Mouse (Mus musculus) hindbrain, postnatal 0 days (tissue): ENCODE measurements around the gene Psmc3ip. TPM values are rescaled to one million over a fixed set of nuclear protein-coding genes. Genes with fewer than 3 reads are reported as not detected.
A peak's percentile ranks its signal among the peaks of the same experiment; 100 is the strongest.

Source experiments
- ATAC-seq: fragments of 200-750 bp; cut with Nextera tagmentation; 2 replicates; pipeline ENCODE4 v1.8.0; 2017; ENCODE audit warnings: mild to moderate bottlenecking, moderate TSS enrichment, moderate library complexity
- DNase-seq: peaks from one replicate; pipeline ENCODE4 v3.0.0-alpha.2; 2015; ENCODE audit warnings: low spot score
- H3K27ac ChIP-seq: fragments of 300-500 bp; sonication (generic); 2 replicates; pipeline ENCODE4 v1.5.1; 2014; ENCODE audit warnings: mild to moderate bottlenecking
- H3K27me3 ChIP-seq: fragments of 300-500 bp; sonication (generic); 2 replicates; pipeline ENCODE4 v1.6.1; 2014; ENCODE audit warnings: low read length, mixed read lengths; ENCODE audit not compliant: insufficient read depth
- H3K36me3 ChIP-seq: fragments of 300-500 bp; sonication (generic); 2 replicates; pipeline ENCODE4 v1.6.1; 2014; ENCODE audit warnings: low read length, mixed read lengths; ENCODE audit not compliant: insufficient read depth
- H3K4me1 ChIP-seq: fragments of 300-500 bp; sonication (generic); 2 replicates; pipeline ENCODE4 v1.6.1; 2014; ENCODE audit warnings: antibody characterized with exemption, low read length, mixed read lengths; ENCODE audit not compliant: insufficient read depth
- H3K4me2 ChIP-seq: fragments of 300-500 bp; sonication (generic); 2 replicates; pipeline ENCODE4 v1.6.1; 2014; ENCODE audit warnings: low read depth, mild to moderate bottlenecking, low read length, moderate library complexity, mixed read lengths
- H3K4me3 ChIP-seq: fragments of 300-500 bp; sonication (generic); 2 replicates; pipeline ENCODE4 v1.5.1; 2014; ENCODE audit warnings: low read length
- H3K9ac ChIP-seq: fragments of 300-500 bp; sonication (generic); replicated peaks from 2 replicates; pipeline ENCODE4 v1.6.1; 2014; ENCODE audit warnings: mild to moderate bottlenecking, low read length, moderate library complexity, mixed read lengths
- H3K9me3 ChIP-seq: fragments of 300-500 bp; sonication (generic); 2 replicates; pipeline ENCODE4 v1.6.1; 2016; ENCODE audit warnings: low read length, mixed read lengths
- CTCF ChIP-seq: IDR thresholded peaks from 2 replicates; pipeline ENCODE4 v1.5.1; 2016; ENCODE audit warnings: antibody characterized with exemption, control low read depth, low read depth
- whole genome bisulfite sequencing: fragments of 180-500 bp; shearing (Covaris S2); extraction: QIAGEN DNeasy Blood & Tissue Kit; methylation state at CpG from one replicate; pipeline ENCODE4 v1.1.7; 2014; 5-methylcytosine and 5-hydroxymethylcytosine counted together
- polyA plus RNA-seq: library from polyadenylated mRNA; unstranded; fragments of >200 nt; fragmentation: Nextera tagmentation; extraction: Ambion mirVana; gene quantifications from 2 replicates; pipeline ENCODE4 v1.2.1, GENCODE M21; 2015
- total RNA-seq: library from RNA; depleted of rRNA; stranded (reverse); fragments of >200 nt; gene quantifications from 2 replicates; pipeline ENCODE4 v1.2.3, GENCODE M21; 2014

Psmc3ip gene
- total and polyA plus RNA-seq, 2 experiments from 2014 or later = 2.9 to 16.3 TPM

DNA sequence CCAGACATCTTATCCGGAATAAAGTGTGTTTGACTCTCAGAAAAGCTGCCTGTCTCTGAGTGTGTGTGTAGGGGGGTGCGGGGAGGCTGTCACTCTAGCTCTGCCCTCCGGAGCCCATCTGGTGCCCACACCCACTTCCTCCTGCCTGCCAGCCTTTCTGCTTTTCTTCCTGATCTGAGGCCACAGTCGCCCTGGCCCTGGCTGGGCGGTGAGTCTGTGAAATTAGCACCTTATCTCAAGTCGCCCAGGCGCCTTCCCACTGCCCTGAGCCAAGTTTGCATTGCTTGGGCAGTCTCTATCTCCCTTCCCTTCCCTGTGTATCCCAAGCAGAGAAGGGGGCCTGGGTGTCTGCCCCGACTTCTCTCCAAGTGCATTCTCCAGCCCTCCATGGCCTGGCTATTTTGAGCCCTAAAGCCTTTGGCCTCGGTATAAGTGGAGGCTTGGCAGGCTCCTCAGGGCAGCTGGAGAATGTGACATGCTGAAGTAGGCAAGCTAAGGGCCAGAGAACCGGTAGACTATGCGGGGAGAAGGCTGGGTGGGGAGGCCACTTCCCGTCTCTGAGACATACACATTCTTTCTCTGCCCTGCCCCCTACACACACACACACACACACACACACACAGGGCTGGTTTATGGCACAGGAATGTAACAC, 31.4 kb downstream of the Psmc3ip start:
- ATAC-seq = no peak
- Histone ChIP-seq H3K27ac (peak overlapping the region; percentile 70), H3K36me3 (peaks cover 19% of the 10 kb centered on the region), H3K4me3 (no peak overlapping the region), H3K4me2 (no peak overlapping the region), H3K27me3 (no peaks in the 10 kb centered on the region), H3K9me3 (no peaks in the 10 kb centered on the region), H3K4me1 (no peaks in the 10 kb centered on the region), H3K9ac (no peak overlapping the region)
- peak; percentile 20 for DNase-seq
- WGBS = 49% methylated on average over 12 of the region's 12 CpGs
- no peak for TF ChIP-seq CTCF

DNA sequence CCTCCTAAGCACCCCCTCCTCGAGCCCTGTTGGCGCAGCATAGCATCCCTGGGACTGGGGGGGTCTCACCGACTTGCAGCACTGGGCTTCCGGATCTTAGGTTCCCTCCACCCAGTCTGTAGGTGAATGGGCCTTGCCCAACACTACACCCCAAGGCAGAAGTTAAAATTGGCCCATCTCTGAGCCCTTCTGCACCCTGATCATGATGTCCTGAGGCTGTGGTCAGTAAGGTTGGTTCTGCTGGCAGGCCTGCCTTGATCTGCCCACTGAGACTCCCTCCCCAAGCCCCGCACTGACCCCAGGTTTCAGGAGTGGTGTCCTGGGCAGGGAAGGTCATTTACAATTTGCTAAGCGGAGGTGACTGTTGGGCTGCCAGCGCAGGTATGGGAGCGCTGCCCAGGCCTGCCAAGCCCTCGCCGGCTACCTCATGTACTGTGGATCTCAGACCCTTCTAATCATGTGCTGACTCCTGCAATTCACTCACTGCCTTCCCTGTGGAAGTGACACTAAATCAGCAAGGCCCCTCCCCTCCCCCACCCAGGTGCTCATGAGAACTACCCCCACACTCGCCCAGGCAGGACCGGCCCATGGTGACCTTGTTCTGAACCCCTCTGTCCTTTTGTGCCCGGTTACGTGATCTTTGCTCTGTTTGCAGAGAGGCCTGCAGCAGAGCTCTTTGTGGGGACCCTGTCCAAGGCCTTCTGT, 32.1 kb downstream of the Psmc3ip start:
- H3K4me2 ChIP-seq = no peak overlapping the region
- no peak overlapping the region for H3K9ac ChIP-seq
- ATAC-seq (no peak), DNase-seq (no peak)
- H3K4me1 ChIP-seq = no peaks in the 10 kb centered on the region
- TF ChIP-seq CTCF = no peak
- no peak overlapping the region for H3K4me3 ChIP-seq
- WGBS = 79% methylated on average over 14 of the region's 14 CpGs
- H3K9me3 ChIP-seq = no peaks in the 10 kb centered on the region
- peak overlapping the region; percentile 70; the same call in 1 of the 2 replicates for H3K27ac ChIP-seq
- no peaks in the 10 kb centered on the region for H3K27me3 ChIP-seq
- peaks cover 19% of the 10 kb centered on the region for H3K36me3 ChIP-seq

DNA sequence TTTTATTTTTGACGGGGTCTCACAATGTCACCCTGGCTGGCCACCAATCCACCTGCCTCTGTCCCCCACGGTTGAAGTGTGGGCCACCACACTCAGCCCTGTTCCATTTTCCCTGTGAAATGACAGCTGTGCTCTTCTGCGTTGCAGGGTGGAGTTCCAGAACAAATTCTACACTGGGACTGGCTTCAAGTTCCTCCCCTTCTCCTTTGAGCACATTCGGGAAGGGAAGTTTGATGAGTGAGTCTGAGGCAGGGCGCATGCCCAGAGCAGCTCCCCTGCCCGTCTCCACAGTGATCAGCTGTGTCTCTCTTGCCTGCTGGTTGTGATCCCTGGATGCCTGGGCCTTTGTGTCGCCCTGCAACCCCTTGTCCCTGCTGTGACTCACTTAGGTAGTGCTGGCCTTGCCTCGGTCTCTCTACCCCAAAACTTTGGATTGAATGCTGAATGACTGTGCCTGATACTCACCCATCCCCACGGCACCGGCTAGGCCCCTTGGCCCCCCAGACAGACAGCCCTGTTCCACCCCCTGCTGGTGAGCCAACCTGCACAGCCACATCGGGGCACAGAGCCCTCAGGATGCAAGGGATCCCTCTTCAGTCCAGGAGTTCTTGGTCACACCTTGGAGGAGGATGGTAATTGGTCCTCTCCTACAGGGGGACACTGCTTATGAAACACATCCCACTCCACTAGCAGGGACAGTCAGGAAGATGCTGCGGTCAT, 32.9 kb downstream of the Psmc3ip start:
- TF ChIP-seq CTCF = no peak
- Histone ChIP-seq H3K27me3 (no peaks in the 10 kb centered on the region), H3K9me3 (no peaks in the 10 kb centered on the region), H3K4me2 (no peak overlapping the region), H3K27ac (0 out of 2 replicates have a peak overlapping the region, but pooled peaks have one; percentile 70), H3K9ac (no peak overlapping the region), H3K4me3 (no peak overlapping the region), H3K36me3 (peaks cover 21% of the 10 kb centered on the region), H3K4me1 (no peaks in the 10 kb centered on the region)
- DNase-seq (no peak), ATAC-seq (no peak)
- WGBS = 71% methylated on average over 12 of the region's 12 CpGs

DNA sequence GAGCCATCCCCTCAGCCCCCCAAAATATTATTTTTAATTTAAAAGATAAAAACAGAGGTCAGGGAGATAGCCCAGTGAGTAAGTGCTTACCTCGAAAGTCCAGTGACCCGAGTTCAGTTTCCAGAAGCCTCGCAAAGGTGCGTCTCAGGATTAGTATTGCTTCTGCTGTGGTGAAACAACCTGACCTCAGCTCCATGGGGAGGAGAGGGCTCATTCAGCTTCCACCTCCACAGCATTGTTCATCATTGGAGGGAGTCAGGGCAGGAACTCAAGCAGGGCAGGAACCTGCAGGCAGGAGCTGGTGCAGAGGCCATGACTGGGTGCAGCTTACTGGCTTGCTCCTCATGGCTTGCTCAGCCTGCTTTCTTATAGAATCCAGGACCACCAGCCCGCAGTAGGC, 34.2 kb downstream of the Psmc3ip start:
- no peak for TF ChIP-seq CTCF
- H3K36me3 ChIP-seq = peaks cover 34% of the 10 kb centered on the region
- 89% methylated on average over 5 of the region's 5 CpGs for WGBS

DNA sequence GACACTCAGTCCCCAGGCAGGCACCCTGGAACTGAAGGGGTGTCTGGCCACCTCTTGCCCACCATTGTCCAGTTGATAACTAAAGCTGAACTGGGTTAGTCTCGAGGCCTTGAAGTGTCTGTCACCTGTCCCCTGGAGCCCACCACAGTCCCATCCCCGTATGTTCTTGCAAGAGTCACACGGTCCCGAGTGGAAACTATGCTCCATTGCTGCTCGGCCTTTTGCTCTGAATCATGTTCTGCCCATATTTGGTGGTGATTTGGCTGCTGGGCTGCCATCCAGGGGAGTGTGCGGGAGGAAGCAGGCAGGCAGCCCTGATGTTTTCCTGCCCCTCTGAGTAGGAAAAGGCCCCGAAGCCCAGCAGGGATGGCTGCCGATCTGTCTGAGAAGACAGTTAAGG, 35.1 kb downstream of the Psmc3ip start:
- Histone ChIP-seq H3K9ac (no peak overlapping the region), H3K27ac (peak overlapping the region; percentile 70), H3K9me3 (no peaks in the 10 kb centered on the region), H3K4me3 (no peak overlapping the region), H3K27me3 (no peaks in the 10 kb centered on the region), H3K4me1 (no peaks in the 10 kb centered on the region), H3K4me2 (no peak overlapping the region), H3K36me3 (peaks cover 43% of the 10 kb centered on the region)
- no peak for TF ChIP-seq CTCF
- DNase-seq (peak; percentile 46), ATAC-seq (peak; percentile 25; the same call in 1 of the 2 replicates)
- WGBS = 28% methylated on average over 8 of the region's 8 CpGs

More for the DNA sequence above, 34.2 kb downstream of the Psmc3ip start:
- H3K4me3 ChIP-seq = no peak overlapping the region
- H3K4me1 ChIP-seq = no peaks in the 10 kb centered on the region
- H3K9me3 ChIP-seq = no peaks in the 10 kb centered on the region
- no peak overlapping the region for H3K27ac ChIP-seq
- no peak overlapping the region for H3K9ac ChIP-seq
- no peak overlapping the region for H3K4me2 ChIP-seq
- H3K27me3 ChIP-seq = no peaks in the 10 kb centered on the region
- ATAC-seq = no peak
- no peak for DNase-seq

DNA sequence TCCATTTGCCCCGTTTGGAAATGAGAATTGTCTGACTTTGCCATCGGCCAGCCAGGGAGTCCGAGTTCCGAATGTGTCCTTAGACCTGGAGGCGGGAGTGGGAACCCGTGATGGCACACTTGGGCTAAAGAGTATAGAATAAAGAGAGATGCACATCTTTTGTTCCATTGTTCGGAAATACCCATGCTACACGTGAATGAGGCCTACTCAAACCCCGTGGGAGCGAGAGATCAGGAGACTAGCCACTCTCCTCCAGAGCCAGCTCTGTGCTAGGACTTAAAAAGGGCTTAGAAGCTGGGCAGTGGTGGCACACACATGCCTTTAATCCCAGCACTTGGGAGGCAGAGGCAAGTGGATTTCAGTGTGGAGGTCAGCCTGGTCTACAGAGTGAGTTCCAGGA, 35.8 kb downstream of the Psmc3ip start:
- DNase-seq = no peak
- no peaks in the 10 kb centered on the region for H3K4me1 ChIP-seq
- H3K36me3 ChIP-seq = peaks cover 43% of the 10 kb centered on the region
- TF ChIP-seq CTCF = no peak
- H3K9ac ChIP-seq = no peak overlapping the region
- H3K27me3 ChIP-seq = no peaks in the 10 kb centered on the region
- 70% methylated on average over 10 of the region's 10 CpGs for WGBS
- no peak for ATAC-seq
- no peak overlapping the region for H3K4me2 ChIP-seq
- H3K9me3 ChIP-seq = no peaks in the 10 kb centered on the region
- H3K27ac ChIP-seq = peak overlapping the region; percentile 70; the same call in 1 of the 2 replicates
- H3K4me3 ChIP-seq = no peak overlapping the region
